Mouse (Mus musculus) heart, postnatal 0 days (tissue): ENCODE results near the gene Cwc25.

Source experiments
- CTCF ChIP-seq: IDR thresholded peaks from 2 replicates; pipeline ENCODE4 v1.5.1; 2016; ENCODE audit warnings: antibody characterized with exemption, control low read depth, low read depth
- EP300 ChIP-seq: IDR thresholded peaks from 2 replicates; pipeline ENCODE4 v1.6.1; 2016; ENCODE audit warnings: antibody characterized with exemption, low read depth

DNA sequence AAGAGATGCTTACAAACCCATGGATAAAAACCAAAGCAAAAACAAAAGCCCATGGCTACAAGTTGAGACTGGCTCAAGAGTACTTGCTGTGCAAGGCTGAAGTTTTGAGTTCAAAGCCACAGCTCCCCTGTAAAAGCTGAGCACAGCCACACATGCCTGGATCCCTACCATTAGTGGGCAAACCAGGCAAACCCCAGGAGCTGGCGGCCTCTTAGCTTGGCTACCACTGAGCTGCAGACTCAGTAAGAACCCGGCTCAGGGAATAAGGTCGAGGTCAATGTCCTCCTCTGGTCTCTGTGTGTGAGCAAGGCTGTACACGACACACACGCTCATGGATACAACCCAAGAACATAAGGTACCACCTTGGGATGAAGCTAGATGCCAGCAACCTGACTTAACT, 17.9 kb downstream of the Cwc25 start:
- TF ChIP-seq CTCF = no peak
- no peak for TF ChIP-seq EP300
